Mouse (Mus musculus): ENCODE results near the gene Ptprg.

- TF ChIP-seq CTCF (conservative IDR thresholded peaks at IDR 0.05; ENCODE audit: low read length) (no peak), NANOG (IDR thresholded peaks at IDR 0.05; ENCODE audit: borderline replicate concordance, low read length) (no peak), POU5F1 (IDR thresholded peaks at IDR 0.05; ENCODE audit: borderline replicate concordance, low read length) (no peak)
Measured at GRCm38 (mm10) chr14:12004061-12004460, 450.7 kb downstream of the Ptprg start.

All from E14TG2a.4 (cell line).